Mouse (Mus musculus) megakaryocyte, embryonic 14.5 days (primary cell): ENCODE data around the gene Tbc1d8.

Source experiments
- FLI1 ChIP-seq: IDR thresholded peaks from 2 replicates; pipeline ENCODE4 v1.6.1; 2012; ENCODE audit warnings: low read length, inconsistent platforms, mixed read lengths
- GATA1 ChIP-seq: IDR thresholded peaks from 3 replicates; pipeline ENCODE4 v1.6.1; 2012; ENCODE audit warnings: mixed read lengths, low read length, inconsistent platforms, borderline replicate concordance

DNA sequence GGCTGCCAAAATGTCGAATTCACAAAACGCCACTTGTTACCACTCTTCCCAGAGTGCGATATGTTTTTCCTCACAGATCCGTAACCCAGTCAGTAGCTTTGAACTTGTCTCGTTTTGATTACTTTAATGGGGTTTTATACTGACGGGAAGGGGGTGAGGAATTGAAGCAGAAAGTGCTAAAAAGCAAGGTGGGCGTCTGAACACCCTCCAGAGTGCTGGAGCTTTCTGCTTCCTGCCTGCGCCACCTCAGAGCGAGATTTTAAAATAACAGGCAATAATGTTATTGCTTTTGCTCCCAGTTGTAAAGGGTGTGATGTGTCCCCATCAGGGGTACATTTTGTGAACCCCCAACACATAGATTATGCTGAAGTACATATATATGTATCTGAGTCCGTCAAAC, 139.7 kb downstream of the Tbc1d8 start:
- no peak for TF ChIP-seq FLI1
- TF ChIP-seq GATA1 = no peak
